Mouse (Mus musculus) MEL (cell line): ENCODE measurements around the gene Zbed6. TPM values are rescaled to one million over a fixed set of nuclear protein-coding genes. Genes with fewer than 3 reads are reported as not detected.
"Not testable (repeated sequence)": the region's sequence is repeated elsewhere in the genome, so short reads cannot be mapped to it uniquely, and the experiment has no call there.

Experiments
- DNase-seq: peaks from one replicate; pipeline ENCODE4 v3.0.0; 2011; ENCODE audit warnings: low read depth, low spot score
- H3K27ac ChIP-seq: 2 replicates; pipeline ENCODE4 v1.5.1; 2012; ENCODE audit warnings: low read depth, mild to moderate bottlenecking, control low read depth, low read length, moderate library complexity; ENCODE audit not compliant: control insufficient read depth
- H3K27me3 ChIP-seq, 2 experiments: fragments of 150-350 bp in 1 of 2; sonication (generic) in 1 of 2; 2 replicates each; pipeline ENCODE4 v1.6.1; 2012; ENCODE audit warnings: low read length in 2 of 2, mild to moderate bottlenecking in 2 of 2, improper control_type of control experiment in 1 of 2, moderate library complexity in 1 of 2; ENCODE audit not compliant: insufficient read depth in 2 of 2, control insufficient read depth in 1 of 2
- H3K36me3 ChIP-seq, 2 experiments: 2 replicates each; pipeline ENCODE4 v1.6.1; 2012 to 2014; ENCODE audit warnings: low read length in 2 of 2, improper control_type of control experiment in 1 of 2, inconsistent platforms in 1 of 2, mild to moderate bottlenecking in 1 of 2; ENCODE audit not compliant: insufficient read depth in 2 of 2, control insufficient read depth in 1 of 2
- H3K4me1 ChIP-seq, 2 experiments: fragments of 150-350 bp in 1 of 2; sonication (generic) in 1 of 2; 2 replicates each; pipeline ENCODE4 v1.6.1; 2012; ENCODE audit warnings: low read length in 2 of 2, improper control_type of control experiment in 1 of 2, mild to moderate bottlenecking in 1 of 2; ENCODE audit not compliant: insufficient read depth in 2 of 2, control insufficient read depth in 1 of 2
- H3K4me3 ChIP-seq, 2 experiments: fragments of 150-350 bp in 1 of 2; sonication (generic) in 1 of 2; 2 replicates each; pipeline ENCODE4 v1.5.1; 2012; ENCODE audit warnings: low read depth in 2 of 2, low read length in 2 of 2, mild to moderate bottlenecking in 2 of 2, moderate library complexity in 2 of 2, control low read depth in 1 of 2, improper control_type of control experiment in 1 of 2; ENCODE audit not compliant: control insufficient read depth in 1 of 2, insufficient read depth in 1 of 2
- H3K79me2 ChIP-seq: 2 replicates; pipeline ENCODE4 v1.6.1; 2012; ENCODE audit warnings: mild to moderate bottlenecking, low read length, moderate library complexity; ENCODE audit not compliant: control insufficient read depth, poor library complexity, insufficient read depth
- H3K9ac ChIP-seq: 2 replicates; pipeline ENCODE4 v1.6.1; 2012; ENCODE audit warnings: low read depth, mild to moderate bottlenecking, control low read depth, low read length, moderate library complexity; ENCODE audit not compliant: control insufficient read depth, poor library complexity, severe bottlenecking
- H3K9me3 ChIP-seq: fragments of 150-350 bp; sonication (generic); replicated peaks from 2 replicates; pipeline ENCODE4 v1.6.1; 2012; ENCODE audit warnings: mild to moderate bottlenecking, low read length, improper control_type of control experiment, moderate library complexity; ENCODE audit not compliant: insufficient read depth
- CHD2 ChIP-seq: IDR thresholded peaks from 2 replicates; pipeline ENCODE4 v1.6.1; 2011; ENCODE audit warnings: low read length, improper control_type of control experiment
- E2F4 ChIP-seq: IDR thresholded peaks from 2 replicates; pipeline ENCODE4 v1.6.1; 2011; ENCODE audit warnings: low read depth, low read length, improper control_type of control experiment, borderline replicate concordance
- GATA1 ChIP-seq: IDR thresholded peaks from 2 replicates; pipeline ENCODE4 v1.6.1; 2011; ENCODE audit warnings: low read depth, low read length, improper control_type of control experiment
- HCFC1 ChIP-seq: IDR thresholded peaks from 2 replicates; pipeline ENCODE4 v1.6.1; 2012; ENCODE audit warnings: low read depth, mild to moderate bottlenecking, inconsistent platforms, low read length, improper control_type of control experiment, moderate library complexity
- KAT2A ChIP-seq: conservative IDR thresholded peaks from 2 replicates; pipeline ENCODE4 v1.6.1; 2012; ENCODE audit warnings: low read depth, low read length, improper control_type of control experiment, inconsistent platforms
- MAX ChIP-seq: IDR thresholded peaks from 2 replicates; pipeline ENCODE4 v1.6.1; 2011; ENCODE audit warnings: low read length, improper control_type of control experiment
- MAZ ChIP-seq: IDR thresholded peaks from 2 replicates; pipeline ENCODE4 v1.6.1; 2012; ENCODE audit warnings: low read depth, mild to moderate bottlenecking, inconsistent platforms, low read length, improper control_type of control experiment
- MXI1 ChIP-seq: IDR thresholded peaks from 2 replicates; pipeline ENCODE4 v1.6.1; 2011; ENCODE audit warnings: mild to moderate bottlenecking, low read depth, low read length, improper control_type of control experiment
- NELFE ChIP-seq: IDR thresholded peaks from 2 replicates; pipeline ENCODE4 v1.6.1; 2011; ENCODE audit warnings: low read depth, low read length, improper control_type of control experiment
- POLR2AphosphoS2 ChIP-seq: IDR thresholded peaks from 2 replicates; pipeline ENCODE4 v1.6.1; 2011; ENCODE audit warnings: low read length, improper control_type of control experiment
- POLR2AphosphoS5 ChIP-seq: IDR thresholded peaks from 2 replicates; pipeline ENCODE4 v1.6.1; 2012; ENCODE audit warnings: low read depth, borderline replicate concordance, mild to moderate bottlenecking, inconsistent platforms, low read length, moderate library complexity, mixed read lengths
- SIN3A ChIP-seq: IDR thresholded peaks from 2 replicates; pipeline ENCODE4 v1.6.1; 2012; ENCODE audit warnings: low read length, improper control_type of control experiment, inconsistent platforms
- SMC3 ChIP-seq: IDR thresholded peaks from 2 replicates; pipeline ENCODE4 v1.6.1; 2011; ENCODE audit warnings: low read depth, low read length, improper control_type of control experiment
- polyA plus RNA-seq, 2 experiments: library from polyadenylated mRNA; stranded (reverse) in 1 of 2; unstranded in 1 of 2; fragments of >175 nt in 1 of 2; fragments of >200 nt in 1 of 2; gene quantifications; 2 replicates each; pipeline versions ENCODE4 v1.2.1 to v1.2.4; 2012; ENCODE audit warnings: low replicate concordance in 2 of 2, low read depth in 1 of 2; ENCODE audit not compliant: insufficient read length in 2 of 2, insufficient read depth in 1 of 2, missing spikeins in 1 of 2
- total RNA-seq: library from RNA; depleted of rRNA; stranded (reverse); fragments of 300-350 nt; gene quantifications from 2 replicates; pipeline ENCODE4 v1.2.3, GENCODE M21; 2012

The Zbed6 gene
- total and polyA plus RNA-seq, 3 experiments, result 1.4 to 48.2 (median 2.4) TPM

DNA sequence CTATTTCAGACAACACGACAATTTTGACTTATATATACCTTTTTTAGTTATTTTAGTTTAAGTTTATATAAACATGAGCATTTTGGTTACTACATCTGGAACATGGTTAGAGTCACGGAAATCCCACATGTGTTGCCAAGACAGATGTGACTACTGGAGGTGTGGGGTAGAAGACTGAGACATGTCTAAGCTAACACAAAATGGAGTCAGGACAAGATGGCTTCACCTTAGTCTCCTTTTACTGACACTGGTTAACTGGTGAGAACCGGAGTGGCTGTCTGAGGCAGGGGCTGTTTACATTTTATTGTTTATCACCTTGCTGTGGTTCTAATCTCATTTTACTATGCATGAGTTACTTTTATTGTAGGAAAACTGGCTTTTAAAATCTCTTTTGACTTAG lies 7.9 kb upstream of the Zbed6 start:
- H3K4me3 ChIP-seq, result no peak overlapping the region
- no peaks in the 10 kb centered on the region for H3K27me3 ChIP-seq
- no peak overlapping the region for H3K9ac ChIP-seq
- no peaks in the 10 kb centered on the region for H3K36me3 ChIP-seq
- H3K4me1 ChIP-seq, result no peaks in the 10 kb centered on the region
- no peak for DNase-seq
- no peak overlapping the region for H3K27ac ChIP-seq
- no peaks in the 10 kb centered on the region for H3K9me3 ChIP-seq
- TF ChIP-seq KAT2A (no peak), SIN3A (no peak), E2F4 (no peak), NELFE (no peak), GATA1 (no peak), CHD2 (no peak)
- no peaks in the 10 kb centered on the region for H3K79me2 ChIP-seq

DNA sequence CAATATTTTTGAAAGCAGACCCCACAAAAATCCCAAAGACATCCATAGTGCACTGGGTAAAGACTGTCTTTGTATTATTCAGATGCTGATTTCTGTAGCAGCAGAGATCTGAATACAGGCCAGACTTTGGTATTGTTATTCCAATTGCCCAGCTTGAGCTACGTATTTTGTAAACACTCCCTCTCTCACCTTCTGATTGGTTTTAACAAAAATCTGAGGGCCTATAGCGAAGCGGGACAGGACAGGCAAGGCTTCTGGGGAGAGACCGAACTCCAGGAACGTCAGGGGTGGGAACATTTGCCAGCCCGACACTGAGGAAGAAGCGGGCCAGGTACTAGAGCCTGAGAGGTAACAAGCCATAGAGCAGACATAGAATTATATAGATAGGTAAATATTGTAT lies 7.0 kb upstream of the Zbed6 start:
- Histone ChIP-seq H3K27ac (no peak overlapping the region), H3K36me3 (no peaks in the 10 kb centered on the region), H3K9me3 (no peaks in the 10 kb centered on the region), H3K79me2 (no peaks in the 10 kb centered on the region), H3K4me3 (no peak overlapping the region), H3K9ac (no peak overlapping the region)
- DNase-seq, result no peak
- TF ChIP-seq GATA1 (no peak), POLR2AphosphoS2 (no peak), HCFC1 (no peak), MAX (no peak), MXI1 (no peak), POLR2AphosphoS5 (no peak), MAZ (no peak), SMC3 (no peak)
- TF ChIP-seq, all 39 proteins: peak for 0
- Histone ChIP-seq H3K27me3 (no peaks in the 10 kb centered on the region), H3K4me1 (no peaks in the 10 kb centered on the region)

DNA sequence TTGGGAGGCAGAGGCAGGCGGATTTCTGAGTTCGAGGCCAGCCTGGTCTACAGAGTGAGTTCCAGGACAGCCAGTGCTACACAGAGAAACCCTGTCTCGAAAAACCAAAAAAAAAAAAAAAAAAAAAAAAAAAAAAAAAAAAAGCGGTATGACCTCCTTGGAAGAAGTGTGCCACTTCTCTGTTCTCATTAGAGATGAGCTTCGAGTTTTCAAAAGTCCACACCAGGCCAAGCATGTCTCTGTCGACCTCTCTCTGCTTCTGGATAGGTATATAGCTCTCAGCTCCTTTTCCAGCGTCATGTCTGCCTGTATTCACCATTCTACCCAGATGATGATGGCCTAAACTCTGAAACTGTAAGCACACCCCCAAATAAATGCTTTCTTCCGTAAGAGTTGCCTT lies 5.0 kb upstream of the Zbed6 start:
- not testable (repeated sequence) for H3K27ac ChIP-seq, H3K9ac ChIP-seq, DNase-seq, H3K4me1 ChIP-seq, H3K4me3 ChIP-seq, H3K27me3 ChIP-seq, H3K9me3 ChIP-seq, H3K79me2 ChIP-seq, H3K36me3 ChIP-seq
